Mouse (Mus musculus): Measurements from ENCODE around the gene Sesn1.

- TF ChIP-seq EP300 (IDR thresholded peaks at IDR 0.05) = no peak
- no peak for TF ChIP-seq CTCF (IDR thresholded peaks at IDR 0.05)
These were observed 80.8 kb downstream of the Sesn1 start for GRCm38 (mm10) chr10:41890537-41890936.
